Mouse (Mus musculus): ENCODE results near the gene Sema5b. TPM values are rescaled to one million over a fixed set of nuclear protein-coding genes. Genes with fewer than 3 reads are reported as not detected.

Sema5b gene
- polyA plus RNA-seq (2012; rRNA removed) = 50.7 and 64.3 TPM in 2 replicates

- H3K4me1 ChIP-seq (ENCODE audit: control insufficient read depth, insufficient read depth, low read length) = peaks cover 9% of the 10 kb centered on the region
- peak within 1 kb of the TSS; percentile 75 for H3K4me3 ChIP-seq (ENCODE audit: control insufficient read depth, low read depth, low read length)
- peak within 1 kb of the TSS; percentile 76 for H3K27ac ChIP-seq (ENCODE audit: control insufficient read depth, insufficient read depth, low read depth, low read length)
- H3K36me3 ChIP-seq (ENCODE audit: control insufficient read depth, insufficient read depth, low read length) = no peaks in the 10 kb centered on the region
- no peak for TF ChIP-seq CTCF (IDR thresholded peaks at IDR 0.05; ENCODE audit: control insufficient read depth, insufficient read depth, insufficient replicate concordance, low read depth, low read length)
- TF ChIP-seq POLR2A (IDR thresholded peaks at IDR 0.05; ENCODE audit: control insufficient read depth, low read depth, low read length) = no peak
- peaks cover 2% of the 10 kb centered on the region for H3K27me3 ChIP-seq (ENCODE audit: control insufficient read depth, insufficient read depth, low read length)
Observed at GRCm38 (mm10) chr16:35541117-35541641, at the start of gene Sema5b. Gene Sema5b (plus strand): TSS chr16:35541145.

- H3K4me3 ChIP-seq (ENCODE audit: control insufficient read depth, low read depth, low read length) = no peak overlapping the region
- no peaks in the 10 kb centered on the region for H3K4me1 ChIP-seq (ENCODE audit: control insufficient read depth, insufficient read depth, low read length)
- H3K27ac ChIP-seq (ENCODE audit: control insufficient read depth, insufficient read depth, low read depth, low read length) = no peak overlapping the region
- H3K36me3 ChIP-seq (ENCODE audit: control insufficient read depth, insufficient read depth, low read length) = no peaks in the 10 kb centered on the region
- no peaks in the 10 kb centered on the region for H3K27me3 ChIP-seq (ENCODE audit: control insufficient read depth, insufficient read depth, low read length)
- no peak for TF ChIP-seq POLR2A (IDR thresholded peaks at IDR 0.05; ENCODE audit: control insufficient read depth, low read depth, low read length)
- peak; percentile 37; the same call in 1 of the 2 replicates for TF ChIP-seq CTCF (IDR thresholded peaks at IDR 0.05; ENCODE audit: control insufficient read depth, insufficient read depth, insufficient replicate concordance, low read depth, low read length)
Observed at GRCm38 (mm10) chr16:35500342-35500741, 40.6 kb upstream of the Sema5b start.

GRCm38 (mm10) chr16:35501106-35501760 is 39.7 kb upstream of the Sema5b start:
- no peaks in the 10 kb centered on the region for H3K36me3 ChIP-seq (ENCODE audit: control insufficient read depth, insufficient read depth, low read length)
- H3K27ac ChIP-seq (ENCODE audit: control insufficient read depth, insufficient read depth, low read depth, low read length) = no peak overlapping the region
- TF ChIP-seq CTCF (IDR thresholded peaks at IDR 0.05; ENCODE audit: control insufficient read depth, insufficient read depth, insufficient replicate concordance, low read depth, low read length) = no peak
- no peak for TF ChIP-seq POLR2A (IDR thresholded peaks at IDR 0.05; ENCODE audit: control insufficient read depth, low read depth, low read length)
- no peaks in the 10 kb centered on the region for H3K27me3 ChIP-seq (ENCODE audit: control insufficient read depth, insufficient read depth, low read length)
- H3K4me3 ChIP-seq (ENCODE audit: control insufficient read depth, low read depth, low read length) = no peak overlapping the region
- peaks cover 2% of the 10 kb centered on the region for H3K4me1 ChIP-seq (ENCODE audit: control insufficient read depth, insufficient read depth, low read length)

GRCm38 (mm10) chr16:35502456-35502855 is 38.5 kb upstream of the Sema5b start:
- Histone ChIP-seq H3K36me3 (ENCODE audit: control insufficient read depth, insufficient read depth, low read length) (no peaks in the 10 kb centered on the region), H3K4me3 (ENCODE audit: control insufficient read depth, low read depth, low read length) (no peak overlapping the region), H3K4me1 (ENCODE audit: control insufficient read depth, insufficient read depth, low read length) (peaks cover 2% of the 10 kb centered on the region), H3K27ac (ENCODE audit: control insufficient read depth, insufficient read depth, low read depth, low read length) (no peak overlapping the region), H3K27me3 (ENCODE audit: control insufficient read depth, insufficient read depth, low read length) (no peaks in the 10 kb centered on the region)
- no peak for TF ChIP-seq POLR2A (IDR thresholded peaks at IDR 0.05; ENCODE audit: control insufficient read depth, low read depth, low read length)
- TF ChIP-seq CTCF (IDR thresholded peaks at IDR 0.05; ENCODE audit: control insufficient read depth, insufficient read depth, insufficient replicate concordance, low read depth, low read length) = no peak

- no peak for TF ChIP-seq CTCF (IDR thresholded peaks at IDR 0.05; ENCODE audit: control insufficient read depth, insufficient read depth, insufficient replicate concordance, low read depth, low read length)
- no peak for TF ChIP-seq POLR2A (IDR thresholded peaks at IDR 0.05; ENCODE audit: control insufficient read depth, low read depth, low read length)
- Histone ChIP-seq H3K4me3 (ENCODE audit: control insufficient read depth, low read depth, low read length) (no peak overlapping the region), H3K4me1 (ENCODE audit: control insufficient read depth, insufficient read depth, low read length) (peaks cover 2% of the 10 kb centered on the region), H3K27ac (ENCODE audit: control insufficient read depth, insufficient read depth, low read depth, low read length) (no peak overlapping the region), H3K27me3 (ENCODE audit: control insufficient read depth, insufficient read depth, low read length) (no peaks in the 10 kb centered on the region), H3K36me3 (ENCODE audit: control insufficient read depth, insufficient read depth, low read length) (no peaks in the 10 kb centered on the region)
Observed at GRCm38 (mm10) chr16:35504266-35504665, 36.7 kb upstream of the Sema5b start.

- TF ChIP-seq POLR2A (IDR thresholded peaks at IDR 0.05; ENCODE audit: control insufficient read depth, low read depth, low read length) (no peak), CTCF (IDR thresholded peaks at IDR 0.05; ENCODE audit: control insufficient read depth, insufficient read depth, insufficient replicate concordance, low read depth, low read length) (no peak)
- H3K4me1 ChIP-seq (ENCODE audit: control insufficient read depth, insufficient read depth, low read length) = peaks cover 2% of the 10 kb centered on the region
Observed at GRCm38 (mm10) chr16:35505786-35506185, 35.2 kb upstream of the Sema5b start.

GRCm38 (mm10) chr16:35508581-35508980 is 32.4 kb upstream of the Sema5b start:
- Histone ChIP-seq H3K36me3 (ENCODE audit: control insufficient read depth, insufficient read depth, low read length) (no peaks in the 10 kb centered on the region), H3K27me3 (ENCODE audit: control insufficient read depth, insufficient read depth, low read length) (no peaks in the 10 kb centered on the region), H3K4me1 (ENCODE audit: control insufficient read depth, insufficient read depth, low read length) (peaks cover 2% of the 10 kb centered on the region), H3K4me3 (ENCODE audit: control insufficient read depth, low read depth, low read length) (no peak overlapping the region), H3K27ac (ENCODE audit: control insufficient read depth, insufficient read depth, low read depth, low read length) (no peak overlapping the region)
- TF ChIP-seq POLR2A (IDR thresholded peaks at IDR 0.05; ENCODE audit: control insufficient read depth, low read depth, low read length) = no peak
- no peak for TF ChIP-seq CTCF (IDR thresholded peaks at IDR 0.05; ENCODE audit: control insufficient read depth, insufficient read depth, insufficient replicate concordance, low read depth, low read length)

More at GRCm38 (mm10) chr16:35505786-35506185, 35.2 kb upstream of the Sema5b start:
- H3K27me3 ChIP-seq (ENCODE audit: control insufficient read depth, insufficient read depth, low read length) = no peaks in the 10 kb centered on the region
- H3K4me3 ChIP-seq (ENCODE audit: control insufficient read depth, low read depth, low read length) = no peak overlapping the region
- H3K36me3 ChIP-seq (ENCODE audit: control insufficient read depth, insufficient read depth, low read length) = no peaks in the 10 kb centered on the region
- H3K27ac ChIP-seq (ENCODE audit: control insufficient read depth, insufficient read depth, low read depth, low read length) = no peak overlapping the region

Data from testis, adult 2 months (tissue).